Mouse (Mus musculus) heart, adult 2 months (tissue): ENCODE measurements around the gene Gm20388.

Experiments
- CTCF ChIP-seq: fragments of 200-600 bp; IDR thresholded peaks from 2 replicates; pipeline ENCODE4 v1.8.1; 2022; ENCODE audit warnings: antibody characterized with exemption, mild to moderate bottlenecking, moderate library complexity
- EP300 ChIP-seq: fragments of 200-500 bp; IDR thresholded peaks from 2 replicates; pipeline ENCODE4 v1.6.1; 2011; ENCODE audit warnings: low read depth, low read length, control low read depth; ENCODE audit not compliant: insufficient read depth

DNA sequence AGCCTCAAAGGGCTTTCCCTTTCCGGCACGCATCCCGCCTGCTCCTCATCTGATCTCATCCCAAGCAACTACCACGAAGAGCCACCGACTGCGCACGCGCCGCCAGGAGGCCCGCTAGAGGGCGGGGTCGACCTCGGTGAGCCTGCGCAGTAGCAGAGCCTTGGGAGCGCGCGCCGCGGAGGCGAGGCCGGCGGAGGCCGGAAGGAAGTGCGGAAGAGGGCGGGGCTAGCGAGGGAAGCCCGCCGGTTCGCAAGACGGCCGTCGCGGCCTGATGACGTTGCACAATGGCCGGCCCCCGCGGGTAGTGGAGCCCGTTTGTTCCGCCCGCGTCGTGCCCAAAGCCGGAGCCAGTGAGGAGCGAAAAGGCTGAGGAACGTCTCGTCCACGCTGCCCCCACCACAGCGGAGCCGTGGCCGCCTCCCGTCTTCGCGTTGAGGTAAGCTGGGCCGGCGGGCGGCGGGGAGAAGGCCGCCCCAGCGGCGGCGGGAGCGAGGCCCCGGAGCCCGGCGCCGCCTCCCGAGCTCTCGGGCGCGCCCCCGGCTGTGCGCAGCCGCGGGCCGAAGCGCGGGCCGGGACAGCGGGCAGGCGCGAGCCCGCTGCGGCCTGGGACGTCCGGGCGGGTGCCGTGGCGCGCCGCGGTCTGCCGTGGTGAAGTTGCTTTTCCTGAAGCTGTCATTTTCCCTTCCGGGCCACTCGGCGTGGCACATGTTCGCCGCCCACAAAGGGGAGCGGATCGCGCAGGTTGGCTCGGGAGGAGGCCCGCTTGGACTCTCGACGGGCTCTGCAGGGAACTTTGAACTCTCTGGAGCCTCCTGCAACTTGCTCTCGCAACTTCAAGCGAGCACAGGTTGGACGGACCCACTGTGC, 2466.0 kb downstream of the Gm20388 start, which contains the start of gene Zc3h18:
- peak; percentile 63 for TF ChIP-seq CTCF
- TF ChIP-seq EP300, result peak; percentile 54; the same call in 1 of the 2 replicates
